In the genomic region with DNA sequence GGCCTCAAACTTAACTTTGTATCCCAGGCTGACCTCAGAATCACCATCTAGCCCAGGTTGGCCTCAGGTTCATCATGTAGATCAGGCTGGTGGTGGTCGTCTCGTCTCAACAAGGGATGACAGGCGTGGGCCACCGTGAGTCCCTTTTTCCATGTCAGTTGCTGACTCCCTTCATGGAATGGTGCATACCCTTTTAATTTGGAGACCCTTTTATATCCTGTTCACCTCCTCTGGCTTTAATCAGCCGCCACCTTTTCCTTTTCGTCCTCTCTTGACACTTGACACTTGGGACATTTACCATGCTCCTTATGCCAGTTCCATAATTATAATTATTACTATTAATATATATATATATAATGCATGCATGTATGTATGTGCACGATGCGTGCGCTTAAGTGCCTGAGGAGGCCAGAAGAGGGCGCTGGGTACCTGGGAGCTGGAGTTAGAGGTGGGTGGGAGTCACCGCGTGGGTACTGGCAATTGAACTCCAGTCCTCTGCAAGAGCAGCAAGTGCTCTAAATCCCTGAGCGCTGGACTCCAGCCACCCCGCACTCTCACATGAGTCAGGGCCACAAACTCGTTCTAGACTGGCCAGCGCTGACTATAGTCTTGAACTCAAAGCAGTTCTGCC, we compare ENCODE assay signal across 8 mouse cellular contexts. TPM values are rescaled to one million over a fixed set of nuclear protein-coding genes. Genes with fewer than 3 reads are reported as not detected.
DNase-seq lines count a peak whose midpoint lies in the region; ATAC-seq lines count a peak whose summit lies in the region.

No protein-coding gene starts in this region.

- H3K4me1 ChIP-seq in megakaryocyte, embryonic 14.5 days: peaks cover 26% of the 10 kb centered on the region
- H3K4me1 ChIP-seq in hindbrain, embryonic 16.5 days (ENCODE audit: control insufficient read depth, insufficient read depth, low read depth, low read length): peaks cover 6% of the 10 kb centered on the region
- peaks cover 14% of the 10 kb centered on the region for H3K4me1 ChIP-seq in midbrain, embryonic 16.5 days (ENCODE audit: control insufficient read depth, insufficient read depth, low read length)

- peak overlapping the region; percentile 87 for H3K9ac ChIP-seq in hindbrain, embryonic 16.5 days (ENCODE audit: low read depth, low read length)
- peak overlapping the region; percentile 92 for H3K9ac ChIP-seq in midbrain, embryonic 16.5 days (ENCODE audit: low read depth, low read length)

- peak overlapping the region; percentile 74 for H3K4me2 ChIP-seq in hindbrain, embryonic 16.5 days (ENCODE audit: low read length)
- peak overlapping the region; percentile 83 for H3K4me2 ChIP-seq in midbrain, embryonic 16.5 days (ENCODE audit: low read length)

- peaks cover 14% of the 10 kb centered on the region for H3K9me3 ChIP-seq in megakaryocyte, embryonic 14.5 days
- H3K9me3 ChIP-seq in hindbrain, embryonic 16.5 days (ENCODE audit: control insufficient read depth, low read length): no peaks in the 10 kb centered on the region
- no peaks in the 10 kb centered on the region for H3K9me3 ChIP-seq in midbrain, embryonic 16.5 days (replicated peaks; ENCODE audit: control insufficient read depth, low read length, poor library complexity, severe bottlenecking)

- intact Hi-C loops in gastrocnemius, postnatal 36 days (cut with DNase I): loop anchor here (5.0 kb wide), 1 partner anchor 52 kb away; no protein-coding TSS in a partner anchor

- peak; percentile 52 for DNase-seq in CD4-positive, CD25-positive, alpha-beta regulatory T cell, adult 2 months (ENCODE audit: low read depth, low spot score)
- DNase-seq in gastrocnemius, postnatal 36 days: no peak
- no peak for DNase-seq in right cerebral cortex, adult 18-20 months

- H3K4me3 ChIP-seq in megakaryocyte, embryonic 14.5 days (replicated peaks): peak overlapping the region; percentile 93
- H3K4me3 ChIP-seq in hindbrain, embryonic 16.5 days (ENCODE audit: low read length): peak overlapping the region; percentile 77
- H3K4me3 ChIP-seq in midbrain, embryonic 16.5 days (ENCODE audit: low read depth, low read length): peak overlapping the region; percentile 91

- peaks cover 5% of the 10 kb centered on the region for H3K36me3 ChIP-seq in megakaryocyte, embryonic 14.5 days (replicated peaks; ENCODE audit: low read length)
- no peaks in the 10 kb centered on the region for H3K36me3 ChIP-seq in hindbrain, embryonic 16.5 days (ENCODE audit: control insufficient read depth, insufficient read depth, low read length)
- H3K36me3 ChIP-seq in midbrain, embryonic 16.5 days (ENCODE audit: control insufficient read depth, insufficient read depth, low read length): no peaks in the 10 kb centered on the region

- 74% methylated on average over 16 of the region's 16 CpGs for WGBS in hindbrain, embryonic 16.5 days
- 73% methylated on average over 16 of the region's 16 CpGs for whole genome bisulfite sequencing in midbrain, embryonic 16.5 days

- no peak for ATAC-seq in CD4-positive, CD25-positive, alpha-beta regulatory T cell, adult 4 months
- ATAC-seq in megakaryocyte, adult 5-6 weeks (ENCODE audit: poor library complexity, severe bottlenecking): no peak
- ATAC-seq in hindbrain, embryonic 16.5 days: no peak
- no peak for ATAC-seq in midbrain, embryonic 16.5 days

- no peak overlapping the region for H3K27ac ChIP-seq in hindbrain, embryonic 16.5 days (ENCODE audit: low read depth, low read length)
- H3K27ac ChIP-seq in midbrain, embryonic 16.5 days (ENCODE audit: low read length): no peak overlapping the region; the same call in 1 of the 2 replicates

- H3K27me3 ChIP-seq in megakaryocyte, embryonic 14.5 days (replicated peaks): peaks cover 64% of the 10 kb centered on the region
- H3K27me3 ChIP-seq in hindbrain, embryonic 16.5 days (replicated peaks; ENCODE audit: control insufficient read depth, insufficient read depth, low read length): no peaks in the 10 kb centered on the region
- H3K27me3 ChIP-seq in midbrain, embryonic 16.5 days (ENCODE audit: control insufficient read depth, insufficient read depth, low read depth, low read length): no peaks in the 10 kb centered on the region

RNA-seq across cellular contexts. Expression of a gene that starts 7.0 kb away (rescaled TPM):
- polyA plus RNA-seq in CD4-positive, CD25-positive, alpha-beta regulatory T cell, adult 4 months (2017; shearing (Covaris generic)): 1 to 10 TPM; 1.8 to 3.6 TPM
- 1.1 and 6.0 TPM in 2 replicates for polyA plus RNA-seq in megakaryocyte, embryonic 14.5 days (2012; ENCODE audit: insufficient read depth, low replicate concordance)
- 14.9 and 18.5 TPM in 2 replicates for total RNA-seq in megakaryocyte, adult 5-6 weeks (2015)
- 8.2 and 12.4 TPM in 2 replicates for total RNA-seq in megakaryocyte, adult 5-6 weeks (2017)
- polyA plus RNA-seq in hindbrain, embryonic 16.5 days (2015; fragmentation: Nextera tagmentation; extraction: Ambion mirVana): 58.3 and 59.2 TPM in 2 replicates
- polyA plus RNA-seq in midbrain, embryonic 16.5 days (2015; fragmentation: Nextera tagmentation; extraction: Ambion mirVana): 52.9 and 56.8 TPM in 2 replicates
- 1 to 10 TPM; 4.0 to 6.0 TPM for total RNA-seq in gastrocnemius, postnatal 36 days (2021)

RNA-seq across cellular contexts. Expression of a gene that starts 51.1 kb away (rescaled TPM):
- 10 to 100 TPM; 60.0 to 75.7 TPM for polyA plus RNA-seq in CD4-positive, CD25-positive, alpha-beta regulatory T cell, adult 4 months (2017; shearing (Covaris generic))
- 11.4 TPM in 1 of 2 replicates, not detected in the other for polyA plus RNA-seq in megakaryocyte, embryonic 14.5 days (2012; ENCODE audit: insufficient read depth, low replicate concordance)
- 49.4 and 54.0 TPM in 2 replicates for total RNA-seq in megakaryocyte, adult 5-6 weeks (2015)
- 48.3 and 53.8 TPM in 2 replicates for total RNA-seq in megakaryocyte, adult 5-6 weeks (2017)
- polyA plus RNA-seq in hindbrain, embryonic 16.5 days (2015; fragmentation: Nextera tagmentation; extraction: Ambion mirVana): 78.0 and 92.1 TPM in 2 replicates
- polyA plus RNA-seq in midbrain, embryonic 16.5 days (2015; fragmentation: Nextera tagmentation; extraction: Ambion mirVana): 85.6 and 86.8 TPM in 2 replicates
- total RNA-seq in gastrocnemius, postnatal 36 days (2021): 10 to 100 TPM; 16.0 to 16.4 TPM

RNA-seq across cellular contexts. Expression of a gene that starts 51.1 kb away (rescaled TPM):
- polyA plus RNA-seq in CD4-positive, CD25-positive, alpha-beta regulatory T cell, adult 4 months (2017; shearing (Covaris generic)): 100 to 1,000 TPM; 102 to 103 TPM
- 16.1 and 48.0 TPM in 2 replicates for polyA plus RNA-seq in megakaryocyte, embryonic 14.5 days (2012; ENCODE audit: insufficient read depth, low replicate concordance)
- 20.2 and 29.5 TPM in 2 replicates for total RNA-seq in megakaryocyte, adult 5-6 weeks (2015)
- 21.3 and 25.7 TPM in 2 replicates for total RNA-seq in megakaryocyte, adult 5-6 weeks (2017)
- 39.3 and 49.5 TPM in 2 replicates for polyA plus RNA-seq in hindbrain, embryonic 16.5 days (2015; fragmentation: Nextera tagmentation; extraction: Ambion mirVana)
- 35.5 and 38.6 TPM in 2 replicates for polyA plus RNA-seq in midbrain, embryonic 16.5 days (2015; fragmentation: Nextera tagmentation; extraction: Ambion mirVana)
- total RNA-seq in gastrocnemius, postnatal 36 days (2021): 10 to 100 TPM in 1 of 2 experiments, 1 to 10 TPM in 1; 6.4 to 11.3 TPM
